Mouse (Mus musculus): ENCODE results near the gene Gfm2. TPM values are rescaled to one million over a fixed set of nuclear protein-coding genes. Genes with fewer than 3 reads are reported as not detected.

Gene Gfm2
- polyA plus RNA-seq, 1 experiment = 13.7 TPM

DNA sequence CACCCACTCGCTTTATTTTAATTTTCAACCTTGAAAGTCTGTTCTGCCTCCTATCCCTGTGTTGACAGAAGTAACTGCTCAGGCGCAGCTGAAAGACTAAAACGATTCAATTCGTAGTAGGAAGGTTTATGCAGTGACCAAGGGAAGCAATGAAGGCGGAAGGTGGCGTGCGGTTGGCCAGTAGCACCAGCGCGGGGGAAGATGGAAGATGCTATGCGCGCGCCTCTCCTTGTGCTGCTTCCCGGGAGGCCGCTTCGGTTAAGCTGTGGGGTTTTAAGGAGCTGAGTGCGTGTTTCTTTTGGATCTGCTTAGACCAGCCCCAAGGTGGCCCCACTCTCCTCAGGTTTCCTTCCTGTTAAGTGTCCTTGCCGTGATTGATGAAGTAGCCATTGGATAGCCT is 87.4 kb downstream of the Gfm2 start:
- no peaks in the 10 kb centered on the region for H3K79me2 ChIP-seq (ENCODE audit: control insufficient read depth, insufficient read depth)
- no peak overlapping the region for H3ac ChIP-seq (ENCODE audit: control insufficient read depth, insufficient read length, low read depth)
- H3K27me3 ChIP-seq (ENCODE audit: control insufficient read depth, insufficient read depth, insufficient read length) = no peaks in the 10 kb centered on the region
- TF ChIP-seq FOSL1 (IDR thresholded peaks at IDR 0.05; ENCODE audit: insufficient read depth, low read length, poor library complexity, severe bottlenecking) = no peak
- TF ChIP-seq MYOG (IDR thresholded peaks at IDR 0.05; ENCODE audit: control insufficient read depth, extremely low read depth, insufficient read length) = no peak
- TF ChIP-seq USF1 (IDR thresholded peaks at IDR 0.05; ENCODE audit: low read depth) = no peak
- TF ChIP-seq MAX (IDR thresholded peaks at IDR 0.05) = no peak
- TF ChIP-seq CEBPB (IDR thresholded peaks at IDR 0.05; ENCODE audit: low read depth) = no peak
- no peak for TF ChIP-seq CTCF (IDR thresholded peaks at IDR 0.05; ENCODE audit: control insufficient read depth, insufficient read depth, insufficient read length)
- no peak for TF ChIP-seq MYOD1 (IDR thresholded peaks at IDR 0.05; ENCODE audit: control insufficient read depth, insufficient read length, low read depth)
- H3K4me3 ChIP-seq (ENCODE audit: insufficient read depth, poor library complexity, severe bottlenecking) = no peak overlapping the region
- H3K79me3 ChIP-seq (ENCODE audit: low read depth) = no peaks in the 10 kb centered on the region
- no peaks in the 10 kb centered on the region for H3K36me3 ChIP-seq (ENCODE audit: control insufficient read depth, insufficient read depth)

DNA sequence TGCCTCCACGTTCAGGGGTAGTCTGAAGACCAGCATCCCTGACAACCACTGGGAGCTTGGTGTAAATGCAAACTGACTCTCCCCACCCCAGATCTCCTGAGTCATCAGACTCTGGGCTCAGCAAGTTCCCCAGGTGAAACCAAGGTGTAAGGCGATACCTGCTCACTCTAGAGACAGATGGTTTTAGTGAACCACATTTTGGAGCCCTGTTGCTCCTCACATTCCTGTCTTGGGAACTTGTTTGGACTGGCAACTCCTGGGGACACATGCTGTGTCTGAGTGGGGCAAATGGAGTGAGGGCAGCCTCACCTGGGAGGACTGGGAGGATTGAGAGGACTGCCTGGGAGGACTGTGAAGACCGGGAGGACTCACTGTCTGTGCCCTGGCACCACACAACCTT is 90.1 kb downstream of the Gfm2 start:
- TF ChIP-seq MAX (IDR thresholded peaks at IDR 0.05) = no peak
- TF ChIP-seq CEBPB (IDR thresholded peaks at IDR 0.05; ENCODE audit: low read depth) = no peak
- no peak for TF ChIP-seq MYOG (IDR thresholded peaks at IDR 0.05; ENCODE audit: control insufficient read depth, extremely low read depth, insufficient read length)
- TF ChIP-seq FOSL1 (IDR thresholded peaks at IDR 0.05; ENCODE audit: insufficient read depth, low read length, poor library complexity, severe bottlenecking) = no peak
- TF ChIP-seq USF1 (IDR thresholded peaks at IDR 0.05; ENCODE audit: low read depth) = no peak
- no peak for TF ChIP-seq MYOD1 (IDR thresholded peaks at IDR 0.05; ENCODE audit: control insufficient read depth, insufficient read length, low read depth)
- TF ChIP-seq CTCF (IDR thresholded peaks at IDR 0.05; ENCODE audit: control insufficient read depth, insufficient read depth, insufficient read length) = no peak
- Histone ChIP-seq H3K27me3 (ENCODE audit: control insufficient read depth, insufficient read depth, insufficient read length) (no peaks in the 10 kb centered on the region), H3K79me2 (ENCODE audit: control insufficient read depth, insufficient read depth) (no peaks in the 10 kb centered on the region)

DNA sequence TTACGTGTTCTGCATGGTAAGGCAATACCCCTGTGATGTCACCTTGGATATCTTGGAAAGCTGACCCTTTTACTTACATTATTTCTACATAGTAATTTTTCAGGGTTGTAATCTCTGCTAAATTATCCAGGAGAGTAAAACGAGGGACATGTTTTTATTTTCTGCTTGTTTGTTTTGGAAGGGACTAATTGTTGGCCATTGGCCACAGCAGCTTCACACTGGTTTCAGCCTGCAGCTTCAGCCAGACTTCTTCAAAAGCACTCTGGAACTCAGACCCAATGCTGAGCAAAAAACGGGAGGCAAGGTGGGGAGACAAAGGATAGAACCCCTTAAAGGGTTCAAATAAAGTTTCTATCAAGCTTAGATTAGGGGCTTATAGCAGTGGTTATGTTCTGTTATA is 92.4 kb downstream of the Gfm2 start:
- H3K79me3 ChIP-seq (ENCODE audit: low read depth) = no peaks in the 10 kb centered on the region

More for the DNA sequence above, 90.1 kb downstream of the Gfm2 start:
- H3K4me3 ChIP-seq (ENCODE audit: insufficient read depth, poor library complexity, severe bottlenecking) = no peak overlapping the region
- no peaks in the 10 kb centered on the region for H3K36me3 ChIP-seq (ENCODE audit: control insufficient read depth, insufficient read depth)
- H3K79me3 ChIP-seq (ENCODE audit: low read depth) = no peaks in the 10 kb centered on the region
- no peak overlapping the region for H3ac ChIP-seq (ENCODE audit: control insufficient read depth, insufficient read length, low read depth)

More for the DNA sequence above, 92.4 kb downstream of the Gfm2 start:
- TF ChIP-seq CEBPB (IDR thresholded peaks at IDR 0.05; ENCODE audit: low read depth) (no peak), MAX (IDR thresholded peaks at IDR 0.05) (no peak), MYOG (IDR thresholded peaks at IDR 0.05; ENCODE audit: control insufficient read depth, extremely low read depth, insufficient read length) (no peak), CTCF (IDR thresholded peaks at IDR 0.05; ENCODE audit: control insufficient read depth, insufficient read depth, insufficient read length) (no peak), MYOD1 (IDR thresholded peaks at IDR 0.05; ENCODE audit: control insufficient read depth, insufficient read length, low read depth) (no peak), USF1 (IDR thresholded peaks at IDR 0.05; ENCODE audit: low read depth) (no peak)
- H3K27me3 ChIP-seq (ENCODE audit: control insufficient read depth, insufficient read depth, insufficient read length) = no peaks in the 10 kb centered on the region
- no peaks in the 10 kb centered on the region for H3K36me3 ChIP-seq (ENCODE audit: control insufficient read depth, insufficient read depth)
- no peak overlapping the region for H3K4me3 ChIP-seq (ENCODE audit: insufficient read depth, poor library complexity, severe bottlenecking)
- H3ac ChIP-seq (ENCODE audit: control insufficient read depth, insufficient read length, low read depth) = no peak overlapping the region
- no peaks in the 10 kb centered on the region for H3K79me2 ChIP-seq (ENCODE audit: control insufficient read depth, insufficient read depth)

Other genes starting within 250 kb of the Gfm2 start
- 5.6 TPM for gene Gcnt4, start 213.2 kb upstream of the Gfm2 start, polyA plus RNA-seq (2012; fragmentation: generic; extraction: Trizol)
- gene 1700029F12Rik, start 103.6 kb upstream of the Gfm2 start, polyA plus RNA-seq (2012; fragmentation: generic; extraction: Trizol) = not detected
- 0.09 TPM for gene Fam169a, start 70.7 kb upstream of the Gfm2 start, polyA plus RNA-seq (2012; fragmentation: generic; extraction: Trizol)
- gene Gm6169, start 38.7 kb upstream of the Gfm2 start, polyA plus RNA-seq (2012; fragmentation: generic; extraction: Trizol) = 4.4 TPM
- gene Nsa2, start within 50 bp of the Gfm2 start, polyA plus RNA-seq (2012; fragmentation: generic; extraction: Trizol) = 91.6 TPM
- gene Hexb, start 60.4 kb downstream of the Gfm2 start, polyA plus RNA-seq (2012; fragmentation: generic; extraction: Trizol) = 21.4 TPM
- gene Enc1, start 103.2 kb downstream of the Gfm2 start, polyA plus RNA-seq (2012; fragmentation: generic; extraction: Trizol) = 40.9 TPM